Mouse (Mus musculus) heart, adult 2 months (tissue): ENCODE measurements around the gene Cttnbp2nl. TPM values are rescaled to one million over a fixed set of nuclear protein-coding genes. Genes with fewer than 3 reads are reported as not detected.

Experiments used
- DNase-seq, 2 experiments: peaks; one replicate each; pipeline ENCODE4 v3.0.0; 2021
- H3K27ac ChIP-seq: fragments of 200-600 bp; 2 replicates; pipeline ENCODE4 v1.8.1; 2022
- H3K27me3 ChIP-seq: fragments of 200-500 bp; 2 replicates; pipeline ENCODE4 v1.6.1; 2012; ENCODE audit warnings: mild to moderate bottlenecking, low read length, inconsistent platforms, mixed read lengths; ENCODE audit not compliant: control insufficient read depth, insufficient read depth
- H3K36me3 ChIP-seq: fragments of 200-500 bp; 2 replicates; pipeline ENCODE4 v1.6.1; 2012; ENCODE audit warnings: low read length, inconsistent platforms; ENCODE audit not compliant: control insufficient read depth, insufficient read depth
- H3K4me1 ChIP-seq: fragments of 200-500 bp; 2 replicates; pipeline ENCODE4 v1.6.1; 2011; ENCODE audit warnings: low read length; ENCODE audit not compliant: control insufficient read depth, insufficient read depth
- H3K4me3 ChIP-seq: fragments of 200-600 bp; 2 replicates; pipeline ENCODE4 v1.8.1; 2022
- H3K79me2 ChIP-seq: fragments of 200-500 bp; replicated peaks from 2 replicates; pipeline ENCODE4 v1.6.1; 2012; ENCODE audit warnings: mild to moderate bottlenecking, inconsistent platforms, low read length, moderate library complexity, mixed read lengths; ENCODE audit not compliant: control insufficient read depth, insufficient read depth
- H3K9ac ChIP-seq: fragments of 200-500 bp; 2 replicates; pipeline ENCODE4 v1.6.1; 2012; ENCODE audit warnings: low read depth, mild to moderate bottlenecking, control low read depth, inconsistent platforms, low read length, mixed read lengths
- CTCF ChIP-seq: fragments of 200-600 bp; IDR thresholded peaks from 2 replicates; pipeline ENCODE4 v1.8.1; 2022; ENCODE audit warnings: antibody characterized with exemption, mild to moderate bottlenecking, moderate library complexity
- EP300 ChIP-seq: fragments of 200-500 bp; IDR thresholded peaks from 2 replicates; pipeline ENCODE4 v1.6.1; 2011; ENCODE audit warnings: low read depth, low read length, control low read depth; ENCODE audit not compliant: insufficient read depth
- POLR2A ChIP-seq: fragments of 200-500 bp; IDR thresholded peaks from 2 replicates; pipeline ENCODE4 v1.6.1; 2011; ENCODE audit warnings: mild to moderate bottlenecking, low read depth, low read length, control low read depth; ENCODE audit not compliant: insufficient read depth
- WGBS: fragments of 180-500 bp; shearing (Covaris S2); methylation state at CpG from one replicate; pipeline ENCODE4 v1.1.7; 2018; 5-methylcytosine and 5-hydroxymethylcytosine counted together
- intact Hi-C: fragments of 180-260 bp; cut with DNase I; formaldehyde crosslinking; loops from one replicate; pipeline ENCODE4 v1.15.1; 2025
- polyA plus RNA-seq: library from polyadenylated mRNA; depleted of rRNA; stranded (reverse); fragments of >200 nt; gene quantifications from 2 replicates; pipeline ENCODE4 v1.2.3, GENCODE M21; 2012
- total RNA-seq, 2 experiments: library from RNA; stranded (reverse); gene quantifications; 2 replicates each; pipeline ENCODE4 v1.2.3; 2021

Cttnbp2nl gene
- total and polyA plus RNA-seq, 3 experiments, result 4.1 to 20.9 (median 15.3) TPM

DNA sequence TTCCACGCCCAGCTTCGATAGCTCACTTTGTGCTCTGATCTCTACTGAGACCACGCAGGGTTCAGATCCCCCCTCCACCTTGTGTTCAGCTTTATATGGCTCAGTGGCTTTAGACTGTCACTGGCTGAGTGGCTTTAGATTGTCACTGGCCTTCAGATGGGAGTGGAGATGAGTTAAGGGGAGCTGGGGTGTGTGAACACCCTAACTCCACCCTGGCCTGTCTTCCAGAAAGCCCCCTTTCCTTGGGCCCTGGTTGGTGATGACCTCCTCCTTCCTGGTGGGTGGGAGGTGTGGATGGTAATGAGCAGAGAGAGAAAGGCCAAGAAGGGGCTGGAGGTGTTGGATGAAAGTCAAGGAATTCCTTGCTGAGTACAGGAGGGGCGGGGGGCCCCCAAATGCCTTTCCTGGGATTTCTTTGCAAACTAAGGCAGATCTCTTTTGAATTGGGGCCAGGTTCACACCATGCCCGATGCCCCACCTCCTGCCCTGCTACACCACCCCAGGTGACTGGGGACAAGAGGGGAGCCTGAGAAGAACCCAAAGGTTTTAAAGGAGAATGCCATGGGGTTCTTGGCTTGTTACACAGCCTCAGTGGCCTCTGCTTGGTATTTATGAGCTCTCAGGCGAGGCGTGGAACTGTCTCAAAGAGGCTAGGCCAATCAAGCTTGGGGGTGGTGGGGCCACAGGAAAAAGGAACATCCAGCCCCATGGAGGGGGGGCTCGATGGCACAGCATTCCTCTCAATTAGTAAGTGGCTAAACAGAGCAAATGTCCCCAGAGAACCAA, 87.7 kb downstream of the Cttnbp2nl start:
- Histone ChIP-seq H3K27ac (no peak overlapping the region), H3K36me3 (no peaks in the 10 kb centered on the region), H3K4me1 (no peaks in the 10 kb centered on the region), H3K4me3 (no peak overlapping the region), H3K9ac (no peak overlapping the region), H3K27me3 (peaks cover 12% of the 10 kb centered on the region), H3K79me2 (no peaks in the 10 kb centered on the region)
- intact Hi-C loops, result loop anchor here (5.0 kb wide), 2 partner anchors 98 to 178 kb away; partner anchors contain the start of gene Rhoc
- TF ChIP-seq CTCF (no peak), EP300 (no peak), POLR2A (no peak)
- DNase-seq, result no peak
- WGBS, result 83% methylated on average over 8 of the region's 8 CpGs

- no peaks in the 10 kb centered on the region for H3K79me2 ChIP-seq
- H3K27me3 ChIP-seq, result peaks cover 12% of the 10 kb centered on the region
- no peak overlapping the region for H3K4me3 ChIP-seq
- no peak for DNase-seq
- no peak overlapping the region for H3K27ac ChIP-seq
- WGBS, result 37% methylated on average over 13 of the region's 13 CpGs
- H3K36me3 ChIP-seq, result no peaks in the 10 kb centered on the region
- no peak overlapping the region for H3K9ac ChIP-seq
- no peak for TF ChIP-seq POLR2A
- intact Hi-C loops, result no loop called here
- no peaks in the 10 kb centered on the region for H3K4me1 ChIP-seq
These were observed 89.3 kb downstream of the Cttnbp2nl start for GRCm38 (mm10) chr3:104963331-104964276.

GRCm38 (mm10) chr3:104962866-104963265, 90.1 kb downstream of the Cttnbp2nl start:
- Histone ChIP-seq H3K27ac (no peak overlapping the region), H3K27me3 (peaks cover 12% of the 10 kb centered on the region), H3K4me3 (no peak overlapping the region), H3K9ac (no peak overlapping the region), H3K79me2 (no peaks in the 10 kb centered on the region), H3K36me3 (no peaks in the 10 kb centered on the region), H3K4me1 (no peaks in the 10 kb centered on the region)
- DNase-seq, result no peak
- WGBS, result 15% methylated on average over 5 of the region's 5 CpGs
- TF ChIP-seq POLR2A (no peak), EP300 (no peak), CTCF (no peak)
- intact Hi-C loops, result no loop called here

DNA sequence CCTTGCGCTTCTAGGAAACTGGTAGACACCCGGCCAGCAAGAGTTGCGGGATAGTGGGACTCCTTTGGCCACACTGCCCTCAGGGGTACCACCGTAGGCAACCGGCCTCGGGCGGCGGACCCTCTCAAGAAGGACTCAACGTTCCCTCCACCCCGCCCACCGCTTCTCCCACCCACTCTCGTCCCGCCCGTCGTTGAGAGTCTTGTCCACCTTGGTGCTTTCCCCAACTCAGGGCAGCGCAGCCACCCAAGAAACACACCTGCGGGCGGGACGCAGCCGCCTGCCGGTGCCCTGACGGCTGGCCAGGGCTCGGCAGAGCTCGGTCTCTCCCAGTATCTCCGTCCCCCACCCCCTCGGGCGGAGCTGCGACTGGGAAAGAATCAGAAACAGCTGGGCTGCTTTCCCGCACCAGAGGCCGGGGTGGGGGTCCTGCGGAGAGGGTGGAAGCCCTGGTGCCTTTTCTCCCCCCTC, 90.8 kb downstream of the Cttnbp2nl start:
- Histone ChIP-seq H3K36me3 (no peaks in the 10 kb centered on the region), H3K4me3 (peak overlapping the region; percentile 47), H3K4me1 (no peaks in the 10 kb centered on the region), H3K79me2 (no peaks in the 10 kb centered on the region), H3K9ac (no peak overlapping the region), H3K27me3 (peaks cover 12% of the 10 kb centered on the region), H3K27ac (no peak overlapping the region)
- under 1% methylated on average over 29 of the region's 31 CpGs for WGBS
- peak in 1 of 2 experiments; percentile 23 for DNase-seq
- intact Hi-C loops, result no loop called here
- TF ChIP-seq CTCF (no peak), POLR2A (no peak), EP300 (no peak)

DNA sequence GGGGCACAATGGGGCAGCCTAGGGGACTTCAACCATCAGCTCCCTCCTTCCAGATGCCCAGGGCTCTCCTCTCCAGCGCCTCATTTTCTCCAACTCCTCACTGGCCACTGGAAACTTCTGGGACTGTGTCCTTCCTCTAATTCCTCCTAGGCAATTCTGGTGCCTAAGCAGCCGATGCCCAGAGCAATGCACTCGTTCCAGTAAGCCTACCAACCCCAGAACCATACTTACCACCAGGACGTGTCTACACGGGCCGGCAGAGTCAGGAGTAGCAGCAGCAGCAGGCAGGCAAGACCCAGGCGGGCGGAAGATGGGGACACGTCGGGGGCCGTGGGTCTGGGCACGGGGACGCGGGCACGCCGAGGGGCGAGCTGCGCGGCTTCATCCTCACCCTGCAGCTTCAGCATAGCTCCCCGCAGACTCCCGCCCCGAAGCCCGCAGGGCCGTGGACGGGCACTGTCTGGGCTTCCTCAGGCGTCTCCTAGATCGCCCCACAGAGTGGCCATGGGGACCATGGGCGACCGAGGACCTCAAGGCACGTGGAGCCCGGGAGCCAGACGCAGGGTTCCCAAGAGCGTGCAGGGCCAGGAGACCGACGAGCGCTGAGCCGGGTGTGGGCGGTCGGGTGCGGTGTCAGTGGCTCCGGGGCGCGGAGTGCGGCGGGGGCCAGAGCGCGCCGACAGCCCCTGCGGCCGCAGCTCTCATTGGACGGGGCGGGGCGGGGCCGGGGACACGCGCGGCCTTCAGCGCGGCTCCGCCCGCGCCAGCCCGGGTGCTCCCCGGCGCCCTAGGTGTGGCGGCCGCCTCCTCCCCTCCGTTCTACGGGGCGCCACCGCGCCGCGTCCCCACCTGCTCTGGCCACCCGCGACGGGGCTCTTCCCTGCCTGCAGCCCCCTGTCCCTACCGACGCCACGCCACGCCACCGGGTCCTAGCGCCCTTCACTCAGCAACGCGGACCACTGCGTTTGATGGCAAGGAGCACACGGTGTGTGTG, 91.6 kb downstream of the Cttnbp2nl start, which contains the start of gene Wnt2b:
TSS of gene Wnt2b (minus strand) at position 856 of the 994 bp plus-strand sequence.
- TF ChIP-seq POLR2A (no peak), EP300 (no peak), CTCF (no peak)
- Histone ChIP-seq H3K27ac (no peak within 1 kb of the TSS), H3K4me1 (no peaks in the 10 kb centered on the region), H3K79me2 (no peaks in the 10 kb centered on the region), H3K36me3 (no peaks in the 10 kb centered on the region), H3K27me3 (peaks cover 12% of the 10 kb centered on the region), H3K4me3 (peak within 1 kb of the TSS; percentile 47), H3K9ac (peak within 1 kb of the TSS; percentile 25)
- intact Hi-C loops, result no loop called here
- 2% methylated on average over 86 of the region's 87 CpGs for WGBS
- DNase-seq, result peak; percentile 36 to 50
